Mouse (Mus musculus) lung, postnatal 4 days (tissue): ENCODE results near the gene Patj.
A peak's percentile ranks its signal among the peaks of the same experiment; 100 is the strongest.

Experiments used
- DNase-seq, 2 experiments: peaks; one replicate each; pipeline ENCODE4 v3.0.0; 2021

Gene Patj

DNA sequence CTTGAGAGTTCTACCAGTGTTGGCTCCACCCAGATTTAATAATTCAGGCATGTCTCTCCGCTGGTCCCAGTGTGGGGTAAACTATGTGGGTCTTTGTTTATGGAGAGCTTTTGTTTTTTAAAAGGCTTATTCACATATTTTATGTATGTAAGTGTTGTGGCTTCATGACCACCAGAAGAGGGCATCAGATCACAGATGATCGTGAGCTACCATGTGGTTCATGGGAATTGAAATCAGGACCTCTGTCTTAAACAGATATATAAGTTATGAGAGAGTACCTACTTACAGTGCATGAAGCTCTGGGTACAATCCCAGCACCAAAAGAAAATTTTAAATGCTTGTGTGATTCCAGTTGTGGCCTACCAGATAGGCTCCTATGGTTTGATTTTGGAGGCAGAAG, 344.2 kb downstream of the Patj start:
- DNase-seq: peak in 1 of 2 experiments; percentile 10

DNA sequence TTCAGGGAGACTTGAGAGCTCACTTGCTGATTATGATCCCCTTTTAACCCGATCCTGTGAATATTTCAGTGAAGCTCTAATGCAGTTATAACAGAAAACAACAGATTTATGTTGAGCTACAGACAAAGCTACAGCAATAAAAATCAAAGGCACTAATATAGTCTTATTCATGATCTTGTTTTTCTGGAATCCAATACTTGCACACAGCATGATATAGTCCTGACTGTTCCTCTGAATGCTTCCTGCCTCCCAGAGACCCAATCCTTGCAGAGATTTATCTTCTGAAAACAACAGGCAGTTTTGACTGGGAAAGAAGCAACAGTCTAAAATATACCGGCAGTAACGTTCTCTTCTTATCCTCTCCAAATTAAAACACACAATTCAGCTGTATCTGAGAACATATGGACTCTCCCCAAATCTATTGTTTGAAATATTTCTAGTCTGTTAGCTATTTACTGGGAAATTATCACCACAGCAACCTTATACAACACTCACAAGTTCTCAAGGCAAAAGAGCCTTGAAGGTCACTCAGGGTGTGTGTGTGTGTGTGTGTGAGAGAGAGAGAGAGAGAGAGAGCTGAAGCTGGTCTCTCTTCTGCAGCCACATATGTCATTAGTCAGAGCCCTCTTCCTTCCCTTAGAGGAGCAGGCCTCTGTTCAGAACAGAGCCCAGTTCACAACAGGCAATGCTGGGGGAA, 347.8 kb downstream of the Patj start:
- DNase-seq: no peak

DNA sequence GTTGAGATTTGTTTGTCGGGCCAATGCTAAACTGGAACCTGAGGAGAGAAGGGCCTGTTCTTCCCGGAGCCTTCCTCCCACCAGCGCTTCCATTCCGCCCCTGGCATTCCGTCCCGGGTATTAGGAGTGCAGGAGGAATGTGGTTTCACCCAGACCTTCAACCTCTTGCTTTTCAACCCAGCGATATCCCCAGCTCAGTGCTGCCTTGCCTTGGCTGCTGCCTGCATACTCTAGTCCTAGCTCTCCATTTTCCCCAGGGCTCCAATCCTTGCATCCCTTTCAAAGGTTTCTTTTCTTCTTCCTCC, 348.3 kb downstream of the Patj start:
- DNase-seq: peak in 1 of 2 experiments; percentile 23

DNA sequence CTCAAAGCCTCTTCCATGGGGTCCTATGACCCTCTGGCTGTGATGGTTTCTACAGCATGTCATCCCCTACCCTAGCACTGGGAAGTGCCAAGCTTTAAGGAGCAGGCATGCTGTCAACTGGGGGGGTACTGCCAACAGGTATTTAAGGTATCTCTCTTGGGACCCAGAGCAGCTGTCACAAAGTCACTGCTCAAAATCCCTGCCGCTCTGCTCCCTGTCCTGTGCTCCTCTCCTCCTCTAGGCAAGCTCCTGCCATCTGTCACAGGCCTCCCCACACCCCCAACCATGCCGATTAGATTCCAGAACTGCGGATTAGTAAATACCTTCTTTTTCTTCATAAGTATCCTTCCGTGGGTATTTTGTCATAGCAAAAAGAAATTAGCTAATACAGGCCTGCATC, 358.9 kb downstream of the Patj start:
- DNase-seq: no peak

DNA sequence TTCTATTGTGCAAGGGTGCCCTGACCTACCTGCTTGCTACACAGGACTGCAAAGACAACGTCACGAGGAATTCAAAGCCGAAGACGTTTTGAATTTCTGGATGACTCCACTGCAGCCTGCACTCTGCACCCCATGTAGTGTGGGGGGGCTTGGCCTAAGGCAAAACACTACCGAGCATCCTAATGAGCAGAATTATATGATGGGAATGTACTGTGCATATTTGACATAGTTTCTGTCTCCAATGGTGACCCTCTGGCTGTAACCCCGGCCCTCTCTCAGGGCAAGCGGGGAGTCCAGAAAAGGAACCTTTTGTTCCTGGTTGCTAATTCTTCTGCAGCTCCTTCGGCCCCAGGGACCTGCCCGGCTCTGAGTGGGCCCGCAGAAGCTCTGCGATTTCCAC, 360.6 kb downstream of the Patj start:
- DNase-seq: no peak

DNA sequence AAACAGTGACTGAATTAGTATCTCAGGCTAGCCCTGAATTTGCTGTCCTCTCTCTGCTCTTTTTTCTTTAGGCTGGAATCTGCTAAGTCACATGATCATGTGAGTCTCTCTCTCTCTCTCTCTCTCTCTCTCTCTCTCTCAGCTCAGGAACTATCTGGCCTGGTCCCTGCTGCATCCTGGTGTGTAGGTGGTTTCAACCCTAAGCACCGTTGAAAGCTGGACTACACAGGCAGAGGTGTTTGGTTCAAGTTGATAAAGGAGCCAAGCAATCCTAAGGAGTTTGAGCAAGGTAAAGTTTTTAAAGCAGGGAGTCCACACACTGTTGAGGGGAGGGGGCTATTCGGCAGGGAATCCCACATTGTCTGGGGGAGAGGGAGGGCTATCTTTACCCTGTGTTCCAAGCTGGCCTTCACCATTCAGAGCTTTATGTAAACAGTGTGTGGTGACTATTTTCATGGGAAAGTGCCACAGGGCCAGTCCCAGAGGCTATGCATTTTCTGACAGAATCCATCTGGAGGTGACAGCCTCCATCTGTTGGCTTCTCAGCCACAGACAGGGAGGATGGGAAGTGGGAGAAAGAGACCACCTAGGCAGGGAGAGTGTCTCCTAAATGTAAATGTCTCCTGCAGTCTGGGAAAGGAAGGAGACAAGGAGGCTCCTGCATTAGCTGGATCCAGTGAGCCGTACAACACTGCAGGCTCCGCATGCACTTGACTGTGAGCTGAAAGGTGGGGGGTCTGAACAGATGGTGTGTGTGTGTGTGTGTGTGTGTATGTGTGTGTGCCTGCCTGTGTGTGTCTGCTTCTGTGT, 362.6 kb downstream of the Patj start:
- DNase-seq: peak; percentile 32 to 50

DNA sequence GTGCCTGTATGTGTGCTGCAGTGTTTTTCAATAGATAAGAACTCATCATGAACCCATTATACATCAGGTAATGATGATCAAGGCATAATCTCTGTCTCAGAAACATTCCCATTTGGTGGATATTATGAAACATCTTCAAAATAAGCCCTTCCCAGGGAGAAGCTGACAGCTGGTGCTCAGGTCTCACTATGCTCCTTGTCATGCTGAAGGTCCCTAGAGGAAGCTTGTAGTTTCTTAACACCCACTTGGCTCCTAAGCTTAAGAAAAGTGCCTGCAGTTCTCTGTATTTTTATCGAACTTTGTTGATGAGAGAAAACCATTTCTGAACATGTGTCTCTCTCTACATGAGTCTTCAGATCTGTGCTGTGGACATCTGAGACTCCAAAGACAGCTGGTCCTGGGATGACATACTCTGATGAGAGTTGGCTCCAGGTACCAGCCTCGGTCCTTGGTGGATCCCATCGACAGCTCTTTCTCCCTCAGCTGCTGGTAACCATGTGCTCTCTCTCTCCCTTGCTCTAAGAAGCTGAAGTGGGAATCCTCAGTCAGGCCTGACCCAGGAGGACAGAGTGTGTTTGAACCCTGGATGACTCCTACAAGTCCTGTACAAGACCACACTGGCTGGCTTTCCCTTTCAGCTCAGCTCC, 363.4 kb downstream of the Patj start:
- DNase-seq: no peak

DNA sequence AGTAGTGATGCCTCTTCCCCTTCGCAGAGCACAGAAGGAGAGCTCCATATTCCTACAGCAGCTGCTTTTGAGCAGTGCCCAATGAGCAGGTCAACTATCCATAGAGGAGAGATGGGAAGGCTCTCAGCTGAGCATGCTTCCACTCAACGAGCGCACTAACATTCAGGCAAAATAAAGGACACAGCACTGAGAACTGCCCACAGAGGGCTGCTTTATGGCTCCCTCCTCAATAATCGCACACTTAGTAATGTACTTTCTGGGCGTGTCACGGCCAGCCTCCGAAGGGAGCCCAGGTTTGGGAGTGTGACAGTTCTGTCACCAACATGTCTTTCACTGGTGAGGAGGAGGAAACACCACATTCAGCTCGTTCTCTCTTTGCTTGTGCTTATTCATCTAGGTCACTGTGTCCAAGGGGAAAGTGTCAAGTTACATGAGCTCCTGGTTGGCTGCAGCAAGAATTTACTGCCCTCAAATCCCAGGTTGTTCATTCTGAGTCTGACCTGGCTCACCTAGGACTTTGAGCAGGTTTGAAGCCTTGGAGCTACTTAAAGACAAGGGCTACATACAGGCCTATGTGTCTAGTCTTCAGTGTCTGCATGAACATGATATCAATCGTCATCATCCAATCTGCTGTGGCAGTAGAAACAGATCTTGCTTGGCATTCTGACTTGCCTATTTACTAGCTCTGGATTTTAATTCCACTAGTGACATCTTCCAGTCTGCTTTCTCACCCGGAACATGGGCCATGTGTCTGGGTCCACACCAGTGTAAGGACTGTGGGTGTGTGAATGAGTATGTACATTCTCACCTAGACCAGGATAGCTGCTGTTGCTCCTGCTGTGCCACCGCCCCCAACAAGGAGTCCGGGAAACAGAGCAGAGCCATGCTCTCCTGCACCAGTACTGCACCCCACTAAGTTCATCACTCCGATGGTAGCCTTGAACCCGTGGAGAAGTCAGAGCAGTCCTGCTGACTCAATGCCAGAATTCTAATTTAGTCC, 371.8 kb downstream of the Patj start:
- no peak for DNase-seq
